Mouse (Mus musculus): ENCODE data around the gene Il2rb. TPM values are rescaled to one million over a fixed set of nuclear protein-coding genes. Genes with fewer than 3 reads are reported as not detected.

Gene Il2rb
- total RNA-seq, 2 experiments from 2014 or later: 0.11 TPM; not detected in 1

DNA sequence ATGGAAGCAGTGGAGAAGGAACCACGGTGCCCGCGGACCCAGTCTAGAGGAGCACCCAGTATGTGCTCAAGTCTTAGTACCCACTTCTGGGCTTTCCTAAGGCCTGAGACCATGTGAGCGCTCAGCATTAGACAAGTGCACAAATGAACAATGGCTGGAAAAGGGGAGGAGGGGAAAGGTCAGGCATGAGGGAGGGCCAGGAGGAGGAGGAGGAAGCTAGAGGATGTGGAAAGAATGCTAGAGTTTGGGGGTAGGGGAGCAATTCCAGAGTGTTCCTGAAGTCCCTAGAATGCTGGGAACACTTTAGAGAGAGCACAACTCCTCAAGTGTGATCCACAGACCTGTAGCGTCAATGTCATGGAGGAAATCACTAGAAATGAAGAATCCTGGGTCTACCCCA is 29.1 kb upstream of the Il2rb start:
- intact Hi-C loops (cut with DNase I): no loop called here
- no peak for DNase-seq (ENCODE audit: low spot score in 2 of 2)

DNA sequence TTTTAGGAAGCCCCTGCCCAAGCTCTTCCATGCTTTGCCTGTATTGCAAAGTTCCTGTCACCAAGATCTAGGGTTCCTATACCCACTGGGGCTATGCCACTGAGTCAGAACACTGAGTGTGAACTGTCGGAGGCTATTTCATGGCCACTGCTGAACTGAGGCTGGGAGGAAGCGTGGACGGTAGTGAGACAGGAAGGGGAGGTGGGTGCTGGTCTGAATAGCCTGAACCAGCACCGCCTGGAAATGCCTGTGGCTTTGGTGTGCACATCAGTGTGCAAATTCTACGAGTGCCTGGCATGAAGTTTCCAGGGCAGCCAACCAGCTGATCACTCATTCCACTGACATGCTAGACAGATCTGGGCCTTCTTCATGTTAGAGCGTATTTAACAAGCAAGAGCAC is 26.8 kb upstream of the Il2rb start:
- no peak for DNase-seq (ENCODE audit: low spot score in 2 of 2)
- intact Hi-C loops (cut with DNase I): no loop called here

DNA sequence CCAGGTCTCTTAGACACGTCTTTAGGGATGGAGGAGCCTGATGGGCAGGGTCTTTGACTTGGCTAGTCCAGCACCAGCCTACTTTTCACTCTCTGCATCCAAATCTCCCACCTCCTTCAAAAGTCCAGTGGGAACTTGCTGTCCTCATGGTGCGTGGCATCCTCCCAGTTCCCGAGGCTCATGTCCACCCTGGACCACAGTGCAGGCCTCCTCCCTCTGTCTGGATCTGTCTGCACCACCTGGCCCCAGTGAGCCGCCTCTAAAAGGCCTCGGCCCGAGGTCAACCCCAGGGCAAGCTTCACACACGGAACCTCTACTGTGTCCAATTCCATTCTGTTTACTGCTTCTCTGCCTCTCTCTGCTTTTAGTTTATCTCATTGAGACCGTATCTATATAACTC is 26.3 kb upstream of the Il2rb start:
- intact Hi-C loops (cut with DNase I): no loop called here
- no peak for DNase-seq (ENCODE audit: low spot score in 2 of 2)

DNA sequence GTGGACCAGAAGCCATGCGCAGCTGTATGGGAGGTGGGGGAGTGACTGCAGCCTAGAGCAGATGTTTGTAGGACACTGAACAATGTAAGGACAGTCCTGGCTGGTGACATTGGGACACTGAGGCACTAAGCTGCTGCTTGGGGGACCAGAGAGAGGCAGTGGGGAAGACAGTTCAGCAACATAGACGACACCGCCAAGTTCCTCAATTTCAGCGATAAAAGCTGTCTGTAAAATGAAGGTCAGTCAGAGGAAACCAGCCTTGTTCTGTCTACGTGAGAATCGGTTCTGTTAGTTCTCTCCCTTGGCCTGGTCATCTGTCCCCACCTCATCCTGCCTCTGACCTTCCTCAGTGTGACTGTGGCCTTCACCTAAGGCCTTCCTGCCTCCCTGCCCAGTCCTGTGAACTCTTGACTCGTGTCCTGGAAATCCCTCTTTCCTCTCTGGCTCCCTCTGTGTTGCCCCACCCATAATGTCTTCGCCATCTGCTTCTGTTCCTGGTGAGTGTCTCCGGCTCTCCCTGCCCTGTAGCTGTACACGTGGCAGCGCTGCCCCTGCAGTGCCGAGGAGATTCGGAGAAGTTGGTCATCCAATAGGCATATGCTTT is 25.1 kb upstream of the Il2rb start:
- intact Hi-C loops (cut with DNase I): no loop called here
- no peak for DNase-seq (ENCODE audit: low spot score in 2 of 2)

DNA sequence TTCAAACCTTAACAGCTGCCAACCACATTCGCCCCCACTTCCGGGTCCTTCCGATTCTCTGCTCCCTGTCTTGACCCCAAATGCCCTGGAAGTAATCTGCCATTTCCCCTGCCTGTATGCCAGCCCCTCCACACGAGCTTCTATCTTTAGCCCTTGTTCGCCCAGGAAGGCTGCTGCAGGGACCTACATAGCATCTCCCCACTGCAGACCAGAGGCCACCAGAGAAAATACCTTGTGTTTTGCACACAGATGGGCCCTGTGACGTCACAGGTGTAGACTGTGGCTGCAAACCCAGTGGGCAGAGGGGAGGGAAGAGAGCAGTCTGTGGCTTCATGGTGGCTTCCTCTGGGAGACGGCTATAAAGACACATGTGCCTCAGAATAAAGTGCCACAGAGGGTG is 23.1 kb upstream of the Il2rb start:
- intact Hi-C loops (cut with DNase I): no loop called here
- DNase-seq (ENCODE audit: low spot score in 2 of 2): no peak

DNA sequence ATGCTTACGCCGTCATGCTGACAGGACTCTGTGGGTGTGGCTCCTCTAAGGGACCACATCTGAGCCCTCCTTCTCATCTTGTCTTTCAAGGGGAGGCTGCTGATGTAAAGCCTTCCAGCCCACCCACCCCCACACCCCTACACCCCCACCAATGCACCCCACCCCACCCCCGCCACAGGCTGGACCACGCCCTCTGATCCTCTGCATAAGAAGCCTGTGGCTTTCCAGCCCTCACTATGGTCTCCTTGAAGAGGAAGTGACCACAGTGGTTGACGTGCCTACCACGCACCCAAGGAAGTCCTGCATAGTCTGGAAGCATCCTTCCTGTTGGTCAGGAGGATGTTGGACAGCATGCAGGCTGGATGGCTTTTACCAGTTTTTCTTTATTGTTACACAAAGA is 20.7 kb upstream of the Il2rb start:
- intact Hi-C loops (cut with DNase I): no loop called here
- DNase-seq (ENCODE audit: low spot score in 2 of 2): no peak

DNA sequence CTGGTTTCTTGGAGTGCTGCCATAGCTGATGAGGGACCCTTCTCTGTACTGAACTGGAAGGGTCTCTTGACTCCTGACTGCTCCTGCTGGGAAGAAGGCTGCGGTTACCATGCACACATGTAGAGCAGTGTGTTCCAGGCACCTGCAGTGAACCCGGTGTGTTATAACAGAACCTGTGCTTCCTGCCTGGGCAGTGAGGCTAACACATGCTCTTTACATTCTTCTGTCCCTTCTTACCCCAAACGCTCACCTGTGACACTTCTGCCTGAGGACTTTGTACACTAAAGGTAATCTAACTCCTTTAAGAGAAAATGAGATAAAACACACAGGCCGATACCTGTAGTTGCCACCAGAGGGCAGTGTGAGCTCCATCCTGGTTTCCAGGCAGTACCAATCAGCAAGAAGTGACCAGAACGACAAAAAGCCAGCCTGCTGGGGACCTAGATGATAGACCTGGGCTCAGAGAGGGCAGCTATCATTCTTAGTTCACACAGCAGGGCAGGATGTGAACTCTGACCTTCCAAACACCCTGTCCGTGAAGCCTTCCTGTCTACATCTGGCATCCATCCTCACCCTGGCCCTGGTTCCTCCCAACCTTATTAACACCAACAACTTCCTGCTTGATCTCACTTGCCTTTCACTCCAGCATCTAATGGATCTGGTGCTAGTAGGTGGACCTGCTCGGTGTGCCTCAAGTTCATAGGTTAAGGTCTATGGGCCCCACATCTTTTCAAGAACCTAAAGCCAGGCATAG is 19.5 kb upstream of the Il2rb start:
- DNase-seq (ENCODE audit: low spot score in 2 of 2): peak; percentile 83 to 87
- intact Hi-C loops (cut with DNase I): loop anchor here (5.0 kb wide), 1 partner anchor 68 kb away; no protein-coding TSS in a partner anchor

DNA sequence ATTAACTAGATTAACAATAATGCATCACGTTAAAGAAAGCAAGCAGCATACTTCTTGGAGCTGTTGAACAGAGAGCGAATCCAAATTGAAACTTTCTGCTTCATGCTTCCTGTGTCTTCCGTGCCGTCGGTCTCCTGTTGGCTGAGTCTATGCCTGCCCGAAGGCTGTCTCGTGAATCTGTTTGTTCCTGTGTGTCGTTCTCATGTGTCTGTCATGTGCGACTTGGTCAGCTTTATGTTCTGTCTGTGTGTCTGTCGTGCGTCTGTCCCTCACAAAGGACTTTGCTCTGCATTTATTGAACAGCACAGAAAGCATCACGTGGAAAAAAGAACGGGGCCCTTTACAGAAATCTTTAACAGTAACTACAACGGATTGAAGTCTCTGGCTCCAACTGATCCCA is 17.9 kb upstream of the Il2rb start:
- intact Hi-C loops (cut with DNase I): loop anchor here (5.0 kb wide), 1 partner anchor 69 kb away; no protein-coding TSS in a partner anchor

DNA sequence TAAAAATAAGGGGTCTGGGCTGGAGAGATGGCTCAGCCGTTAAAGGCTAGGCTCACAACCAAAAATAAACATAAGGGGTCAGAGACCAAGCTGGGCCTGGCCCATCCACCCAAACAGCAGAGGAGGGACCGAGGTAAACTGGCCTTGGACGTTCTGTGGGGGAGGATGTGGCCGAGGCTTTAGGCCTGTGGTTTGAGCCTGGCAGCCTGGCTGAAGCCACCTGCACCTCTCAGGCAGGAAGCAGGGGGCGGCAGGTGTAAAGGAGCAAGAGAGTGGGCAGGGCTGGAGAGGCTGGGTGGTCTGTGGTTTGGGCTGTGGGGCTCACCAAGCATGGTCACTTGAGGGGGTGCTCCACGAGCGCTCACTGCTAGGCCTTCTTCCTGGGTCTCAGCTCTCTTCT is 16.9 kb upstream of the Il2rb start:
- intact Hi-C loops (cut with DNase I): loop anchor here (5.0 kb wide), 1 partner anchor 70 kb away; no protein-coding TSS in a partner anchor
- no peak for DNase-seq (ENCODE audit: low spot score in 2 of 2)

More for the DNA sequence above, 17.9 kb upstream of the Il2rb start:
- DNase-seq (ENCODE audit: low spot score in 2 of 2): no peak

DNA sequence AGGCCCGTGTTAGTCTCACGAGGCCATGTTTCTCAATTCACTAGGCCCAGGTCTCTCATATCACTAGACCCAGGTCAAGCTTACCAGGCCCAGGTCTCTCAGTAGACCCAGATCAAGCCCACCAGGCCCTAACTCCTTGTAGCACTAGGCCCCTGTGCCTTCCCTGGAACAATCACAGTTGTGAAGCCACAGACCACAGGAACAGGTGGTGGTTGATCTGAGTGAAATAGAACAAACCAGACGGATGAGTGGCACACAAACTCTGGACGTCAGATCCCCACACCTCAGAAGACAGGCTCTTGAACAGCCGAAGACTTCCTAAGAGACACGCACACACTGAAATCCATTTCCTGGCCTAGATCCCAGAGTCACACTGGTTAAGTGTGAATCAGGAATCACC is 15.7 kb upstream of the Il2rb start:
- intact Hi-C loops (cut with DNase I): loop anchor here (5.0 kb wide), 1 partner anchor 72 kb away; no protein-coding TSS in a partner anchor
- no peak for DNase-seq (ENCODE audit: low spot score in 2 of 2)

DNA sequence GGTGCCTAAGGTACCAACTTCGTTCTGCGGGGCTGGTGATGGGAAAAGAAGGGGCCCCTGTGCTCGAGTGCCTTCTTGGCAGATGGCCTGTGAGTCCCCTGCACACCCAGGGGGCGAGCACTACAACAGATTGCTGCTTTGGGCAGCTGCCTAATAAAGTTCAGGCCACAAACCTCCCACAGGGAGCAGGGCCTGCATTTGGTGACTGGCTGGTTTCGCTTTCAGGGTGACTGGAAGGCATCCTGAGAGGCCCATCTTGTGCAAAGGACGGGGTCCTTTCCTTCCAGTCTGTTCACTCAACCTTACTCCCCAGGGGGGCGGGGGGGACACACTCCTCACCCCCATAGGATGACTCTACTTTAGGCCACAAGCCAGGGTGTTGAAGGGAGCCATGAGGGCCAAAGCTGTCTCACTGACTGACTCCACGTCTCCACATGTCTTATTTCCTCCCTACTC is 15.1 kb upstream of the Il2rb start:
- DNase-seq (ENCODE audit: low spot score in 2 of 2): no peak
- intact Hi-C loops (cut with DNase I): loop anchor here (5.0 kb wide), 1 partner anchor 72 kb away; no protein-coding TSS in a partner anchor

DNA sequence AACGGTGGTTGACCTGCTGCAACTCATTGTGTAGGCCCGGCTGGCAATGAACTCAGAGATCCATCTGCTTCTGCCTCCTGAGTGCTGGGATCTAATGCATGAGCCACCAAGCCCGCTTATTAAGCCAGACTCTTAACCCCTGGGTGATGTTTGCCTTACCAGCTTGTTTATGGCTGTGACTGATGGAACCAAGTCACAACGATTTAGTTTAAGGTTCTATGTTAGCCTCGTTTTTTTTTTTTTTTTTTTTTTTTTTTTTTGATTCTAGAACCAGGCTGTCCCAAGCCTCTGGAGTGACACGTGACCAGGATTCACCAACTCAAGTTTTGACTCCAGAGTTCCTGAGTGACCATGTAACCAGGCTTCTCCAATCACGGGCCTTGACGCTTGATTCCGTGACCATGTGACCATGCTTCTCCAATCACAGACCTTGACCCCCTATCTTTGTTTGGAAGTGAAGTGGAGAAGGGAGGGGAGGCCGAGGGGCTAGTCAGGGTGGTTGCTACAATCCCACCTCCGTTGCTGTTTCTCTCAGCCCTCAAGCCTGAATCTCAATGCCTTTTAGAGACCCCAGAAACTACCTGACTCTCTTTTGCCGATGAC is 14.3 kb upstream of the Il2rb start:
- intact Hi-C loops (cut with DNase I): no loop called here
- DNase-seq (ENCODE audit: low spot score in 2 of 2): no peak

DNA sequence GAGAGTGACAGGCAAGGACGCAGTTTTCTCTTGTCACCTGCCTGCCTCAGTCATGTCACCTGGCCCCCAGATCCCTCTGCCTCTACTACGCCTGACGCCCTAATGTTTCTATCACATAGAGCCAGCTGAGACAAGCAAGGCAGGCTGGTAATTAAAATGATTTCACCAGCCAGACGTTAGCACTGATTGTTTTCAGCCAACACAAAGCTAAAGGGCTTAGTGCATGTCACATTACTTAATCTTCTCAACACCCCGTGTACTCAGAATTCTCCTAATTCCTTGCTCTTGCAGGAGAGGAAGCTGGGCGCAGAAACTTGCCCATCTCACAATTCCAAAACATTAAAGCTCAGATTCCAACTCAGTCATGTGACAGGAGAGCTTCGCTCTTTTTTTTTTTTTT is 13.4 kb upstream of the Il2rb start:
- intact Hi-C loops (cut with DNase I): no loop called here
- DNase-seq (ENCODE audit: low spot score in 2 of 2): no peak

DNA sequence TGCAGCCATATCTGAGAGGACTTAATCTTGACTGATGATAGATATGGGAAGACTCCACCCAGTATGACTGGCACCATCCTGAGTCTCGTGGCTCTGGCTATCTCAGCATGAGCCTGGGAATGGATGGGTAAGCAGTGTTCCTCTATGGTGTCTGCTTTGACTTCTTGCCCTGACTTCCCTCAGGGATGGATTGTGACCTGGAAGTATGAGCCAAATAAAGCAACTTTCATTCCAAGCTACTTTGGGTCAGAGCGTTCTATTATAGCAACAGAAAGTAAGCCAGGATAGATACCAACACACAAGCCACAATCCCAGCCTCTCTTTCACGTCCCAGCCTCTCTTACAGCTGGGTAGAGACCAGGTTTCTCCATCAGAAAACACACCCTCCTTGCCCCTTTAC is 10.5 kb upstream of the Il2rb start:
- intact Hi-C loops (cut with DNase I): no loop called here
- DNase-seq (ENCODE audit: low spot score in 2 of 2): no peak

DNA sequence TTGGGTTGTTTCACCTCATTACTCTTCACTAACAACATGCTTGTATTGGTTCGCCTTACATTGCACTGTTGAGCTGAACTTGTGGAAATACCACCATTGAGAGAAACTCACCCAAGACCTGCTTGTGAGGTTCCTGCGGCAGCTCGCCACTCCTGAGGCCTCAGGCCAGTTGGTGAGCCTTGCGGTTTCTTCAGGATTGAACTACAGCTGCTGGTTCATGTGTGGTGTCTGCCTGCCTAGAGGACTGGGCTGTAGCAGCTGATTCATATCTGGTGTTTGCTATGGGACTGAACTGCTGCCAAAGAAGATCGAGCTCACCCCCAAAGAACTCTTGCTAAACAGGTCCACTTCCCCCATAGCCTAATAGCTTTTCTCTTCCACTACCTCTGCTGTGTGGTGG is 9.7 kb upstream of the Il2rb start:
- DNase-seq (ENCODE audit: low spot score in 2 of 2): no peak
- intact Hi-C loops (cut with DNase I): no loop called here

DNA sequence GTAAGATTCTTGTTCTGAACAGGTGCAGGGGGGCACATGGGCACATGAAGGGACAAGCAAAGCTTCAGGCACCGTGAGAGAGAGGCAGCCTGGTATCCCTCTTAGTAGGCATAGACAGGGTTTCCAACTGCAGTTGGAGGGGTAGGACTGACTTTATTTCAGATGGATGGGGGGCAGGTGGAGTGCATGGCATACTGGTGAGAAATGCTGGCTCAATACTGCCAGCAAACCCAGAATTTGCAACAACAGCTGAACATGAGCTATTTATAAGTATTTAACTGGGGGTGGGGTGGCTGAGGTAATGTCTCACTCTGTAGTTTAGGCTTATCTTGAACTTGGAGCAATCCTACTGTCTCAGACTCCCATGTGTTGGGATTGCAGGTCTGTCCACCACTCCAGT is 8.9 kb upstream of the Il2rb start:
- intact Hi-C loops (cut with DNase I): no loop called here
- DNase-seq (ENCODE audit: low spot score in 2 of 2): no peak

DNA sequence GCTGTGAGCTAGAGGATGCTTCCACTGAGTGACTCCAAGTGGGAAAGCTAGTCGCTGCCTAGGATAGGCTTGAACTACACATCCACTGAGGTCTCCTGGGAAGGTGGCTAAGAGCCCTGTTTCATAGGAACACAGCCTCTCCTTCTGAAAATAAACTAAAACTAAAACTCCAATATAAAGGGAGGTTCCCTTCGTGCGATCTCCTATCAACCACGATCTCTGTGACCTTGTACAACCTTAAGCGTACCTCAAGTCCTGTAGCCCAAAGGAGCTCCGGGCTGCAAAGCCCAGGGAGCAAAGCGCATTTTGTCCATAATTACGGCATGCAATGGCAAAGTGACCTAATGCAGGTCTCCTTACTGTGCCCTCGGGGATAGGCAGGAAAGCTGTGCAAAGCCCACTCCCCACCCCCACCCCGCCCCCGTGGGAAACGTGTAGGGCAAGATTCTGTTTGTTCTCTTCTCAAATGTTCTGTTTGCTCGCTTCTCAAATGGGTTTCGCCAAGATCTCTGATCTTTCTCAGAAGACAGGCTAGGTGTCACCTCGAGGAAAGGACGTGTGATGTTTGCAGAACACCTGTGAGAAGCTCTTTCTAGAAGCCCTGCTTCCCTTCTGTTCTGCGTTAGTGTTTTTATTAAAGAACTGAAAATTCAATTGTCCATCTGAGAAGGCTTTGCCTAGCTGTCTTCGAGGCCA is 7.5 kb upstream of the Il2rb start:
- intact Hi-C loops (cut with DNase I): no loop called here
- DNase-seq (ENCODE audit: low spot score in 2 of 2): no peak

DNA sequence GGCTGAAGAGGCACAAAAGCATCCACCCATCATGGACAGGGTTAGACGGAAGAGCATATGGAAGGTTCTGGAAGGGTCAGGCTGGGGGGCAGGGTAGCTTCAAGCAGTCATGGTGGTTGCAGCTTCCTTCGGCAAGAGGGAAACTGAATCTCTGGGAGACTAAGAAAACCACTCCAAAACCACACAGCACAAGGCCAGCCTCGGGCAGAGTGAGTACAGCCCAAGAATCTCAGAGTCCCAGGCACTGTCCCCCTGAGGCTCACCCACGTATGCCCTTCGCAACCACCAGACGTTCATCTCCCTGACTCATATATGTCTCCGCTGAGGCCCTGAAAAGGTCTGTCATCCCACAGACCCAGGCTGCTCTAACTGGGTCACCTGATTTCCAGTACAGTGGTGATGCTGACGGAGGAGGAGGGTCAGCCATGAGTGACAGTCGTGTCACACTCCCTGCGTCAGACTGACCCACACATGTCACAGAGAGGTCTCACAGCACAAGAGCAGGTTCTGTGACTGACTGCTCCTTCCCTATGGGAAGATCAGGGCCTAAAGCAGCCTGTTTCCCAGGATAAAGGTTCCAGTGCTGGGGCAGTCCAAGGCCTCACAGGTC is 1.6 kb downstream of the Il2rb start:
- intact Hi-C loops (cut with DNase I): no loop called here

DNA sequence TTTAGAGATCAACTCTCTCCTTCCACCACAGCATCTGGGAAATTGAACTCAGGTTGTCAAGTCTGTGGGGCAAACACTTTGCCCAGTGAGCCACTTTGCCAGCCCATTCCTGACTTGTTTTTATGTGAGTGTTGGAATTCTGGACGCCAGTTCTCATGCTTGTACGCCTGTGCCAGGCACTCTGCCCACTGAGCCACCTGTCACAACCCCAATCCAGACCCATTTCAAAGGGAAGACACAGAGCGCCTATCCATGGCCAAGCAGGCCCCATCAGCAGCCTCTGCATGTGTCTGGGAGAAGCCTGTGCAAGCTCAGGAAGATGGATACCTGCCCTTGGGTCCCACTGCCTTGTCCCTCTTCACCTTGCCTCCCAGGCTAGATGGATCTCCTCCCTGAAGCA is 3.8 kb downstream of the Il2rb start:
- DNase-seq (ENCODE audit: low spot score in 2 of 2): no peak
- intact Hi-C loops (cut with DNase I): no loop called here

More for the DNA sequence above, 1.6 kb downstream of the Il2rb start:
- DNase-seq (ENCODE audit: low spot score in 2 of 2): no peak

DNA sequence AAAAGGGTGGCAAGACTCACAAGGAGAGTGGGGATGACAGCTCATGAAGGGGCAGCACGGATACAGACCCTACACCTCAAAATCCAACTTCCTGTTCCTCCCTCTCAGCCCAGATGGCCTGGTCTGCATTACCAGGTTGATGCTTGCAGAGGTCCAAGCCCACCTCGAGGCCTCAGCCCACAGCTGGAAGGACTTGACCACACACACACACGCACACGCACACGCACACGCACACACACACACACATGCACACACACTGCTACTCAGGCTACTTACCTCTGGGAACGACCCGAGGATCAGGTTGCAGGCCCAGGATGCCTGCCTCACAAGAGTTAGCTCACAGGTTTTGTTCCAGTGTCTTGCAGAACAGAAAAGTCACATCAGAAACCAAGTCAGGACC is 5.2 kb downstream of the Il2rb start:
- DNase-seq (ENCODE audit: low spot score in 2 of 2): no peak
- intact Hi-C loops (cut with DNase I): no loop called here
